Mouse (Mus musculus) bone marrow, adult 2 months (tissue): Measurements from ENCODE around the gene Plcxd2.

Source experiments
- CTCF ChIP-seq: fragments of 200-500 bp; IDR thresholded peaks from 2 replicates; pipeline ENCODE4 v1.5.1; 2011; ENCODE audit warnings: low read length, control low read depth; ENCODE audit not compliant: control insufficient read depth, insufficient read depth
- POLR2A ChIP-seq: fragments of 200-500 bp; IDR thresholded peaks from 2 replicates; pipeline ENCODE4 v1.6.1; 2011; ENCODE audit warnings: low read depth, mild to moderate bottlenecking, control low read depth, low read length, borderline replicate concordance; ENCODE audit not compliant: control insufficient read depth

GRCm38 (mm10) chr16:46006261-46006660 lies 3.8 kb downstream of the Plcxd2 start:
- TF ChIP-seq POLR2A: no peak
- TF ChIP-seq CTCF: no peak
